8 mouse cellular contexts compared by ENCODE assay signal in the genomic region with DNA sequence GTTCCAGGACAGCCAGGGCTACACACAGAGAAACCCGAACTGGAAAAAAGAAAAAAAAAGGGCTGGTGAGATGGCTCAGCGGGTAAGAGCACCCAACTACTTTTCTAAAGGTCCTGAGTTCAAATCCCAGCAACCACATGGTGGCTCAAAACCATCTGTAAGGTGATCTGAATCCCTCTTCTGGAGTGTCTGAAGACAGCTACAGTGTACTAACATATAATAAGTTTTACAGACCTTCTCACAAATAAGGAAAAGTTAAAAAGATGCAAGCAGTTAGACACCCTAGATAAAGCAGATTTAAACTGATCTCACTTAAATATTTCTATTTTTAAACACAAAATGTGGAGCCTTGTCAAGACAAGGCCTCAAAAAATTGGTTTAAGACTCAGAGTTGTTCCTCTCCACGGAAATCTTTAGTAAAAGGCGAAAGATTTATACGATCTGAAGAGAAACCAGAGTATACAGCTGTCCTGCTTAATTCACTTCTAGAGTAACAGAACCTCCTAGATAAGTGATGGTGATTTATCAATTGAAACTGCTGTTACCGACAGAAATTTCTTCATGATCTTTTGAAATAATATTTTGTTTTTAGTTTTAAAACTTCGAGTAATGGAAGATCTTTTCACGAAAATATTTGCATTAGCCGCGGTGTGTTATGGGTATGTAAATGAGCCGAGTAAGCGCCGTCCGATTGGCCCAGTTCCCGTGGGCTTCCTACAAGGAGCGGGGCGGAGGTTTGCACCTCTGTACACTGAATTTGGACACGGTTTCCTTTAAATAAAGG. TPM values are rescaled to one million over a fixed set of nuclear protein-coding genes. Genes with fewer than 3 reads are reported as not detected.
DNase-seq lines count a peak whose midpoint lies in the region.

No protein-coding gene starts in this region.

- no peaks in the 10 kb centered on the region for H3K9me3 ChIP-seq in megakaryocyte, embryonic 14.5 days

- H3K27me3 ChIP-seq in megakaryocyte, embryonic 14.5 days (replicated peaks), result no peaks in the 10 kb centered on the region

- H3K4me3 ChIP-seq in megakaryocyte, embryonic 14.5 days (replicated peaks), result peak overlapping the region; percentile 91

- peak; percentile 86 to 96 for DNase-seq in adrenal gland, adult (ENCODE audit: inconsistent age in 2 of 2, low spot score in 1 of 2)
- peak; percentile 91 for DNase-seq in embryo, embryonic 10 days (ENCODE audit: low spot score)
- peak; percentile 88 for DNase-seq in gastrocnemius, postnatal 10 days
- peak; percentile 98 for DNase-seq in induced T-regulatory cell, adult 2 months (ENCODE audit: low read depth)
- DNase-seq in left cerebral cortex, adult 9 months (ENCODE audit: low spot score in 2 of 2), result peak; percentile 63 to 85
- DNase-seq in right cerebral cortex, postnatal 10 days (ENCODE audit: low spot score in 2 of 2), result peak; percentile 91 to 92
- peak; percentile 79 to 82 for DNase-seq in urinary bladder, postnatal 36 days (ENCODE audit: low spot score in 2 of 2)

- H3K36me3 ChIP-seq in megakaryocyte, embryonic 14.5 days (replicated peaks; ENCODE audit: low read length), result no peaks in the 10 kb centered on the region

- peaks cover 38% of the 10 kb centered on the region for H3K4me1 ChIP-seq in megakaryocyte, embryonic 14.5 days

RNA-seq across cellular contexts. Expression of gene Parp16, which starts 6.4 kb away (rescaled TPM):
- 1 to 10 TPM; 6.6 to 8.1 TPM for total RNA-seq in gastrocnemius, postnatal 10 days (2021)
- polyA plus RNA-seq in megakaryocyte, embryonic 14.5 days (2012; ENCODE audit: insufficient read depth, low replicate concordance), result 2.6 and 3.6 TPM in 2 replicates

Comparison
In these comparisons a context has a peak if more than half of its experiments do, and no peak if none do; other contexts are left out.
1. Peak in every context shown above with its lines: DNase-seq and H3K4me3 ChIP-seq.